Mouse (Mus musculus) E14TG2a.4 (cell line): ENCODE measurements around the gene Fam217b.

Source experiments
- CTCF ChIP-seq: conservative IDR thresholded peaks from 2 replicates; pipeline ENCODE4 v1.5.1; 2014; ENCODE audit warnings: low read length
- NANOG ChIP-seq: IDR thresholded peaks from 2 replicates; pipeline ENCODE4 v1.6.1; 2014; ENCODE audit warnings: borderline replicate concordance, low read length, mixed read lengths
- POU5F1 ChIP-seq: IDR thresholded peaks from 2 replicates; pipeline ENCODE4 v1.6.1; 2014; ENCODE audit warnings: low read length, borderline replicate concordance

DNA sequence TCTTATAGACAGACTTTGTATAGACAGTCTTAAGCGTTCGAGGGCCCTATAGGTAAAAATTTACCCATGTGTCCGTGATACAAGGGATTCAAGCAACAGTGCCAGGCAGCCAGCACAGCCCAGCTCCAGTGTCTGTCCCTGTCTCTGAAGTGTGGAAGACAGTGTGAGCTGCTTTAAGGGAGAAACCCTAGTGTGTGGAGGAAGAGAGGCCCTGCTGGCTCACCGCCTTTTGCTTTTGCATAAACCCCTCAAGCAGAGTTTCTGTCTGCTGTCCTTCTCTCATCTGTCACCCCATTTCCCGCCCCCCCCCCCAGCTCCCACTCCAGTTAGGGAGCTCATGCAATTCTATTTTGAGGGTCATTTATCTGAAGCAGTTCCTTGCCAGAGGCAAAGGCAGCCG is 7.3 kb downstream of the Fam217b start:
- TF ChIP-seq CTCF (no peak), POU5F1 (no peak), NANOG (no peak)
